Mouse (Mus musculus) testis, postnatal 10 days (tissue): ENCODE data around the gene Pianp.
A peak's percentile ranks its signal among the peaks of the same experiment; 100 is the strongest.

ENCODE experiments used
- DNase-seq: peaks from one replicate; pipeline ENCODE4 v3.0.0; 2021; ENCODE audit warnings: low spot score

Pianp gene

DNA sequence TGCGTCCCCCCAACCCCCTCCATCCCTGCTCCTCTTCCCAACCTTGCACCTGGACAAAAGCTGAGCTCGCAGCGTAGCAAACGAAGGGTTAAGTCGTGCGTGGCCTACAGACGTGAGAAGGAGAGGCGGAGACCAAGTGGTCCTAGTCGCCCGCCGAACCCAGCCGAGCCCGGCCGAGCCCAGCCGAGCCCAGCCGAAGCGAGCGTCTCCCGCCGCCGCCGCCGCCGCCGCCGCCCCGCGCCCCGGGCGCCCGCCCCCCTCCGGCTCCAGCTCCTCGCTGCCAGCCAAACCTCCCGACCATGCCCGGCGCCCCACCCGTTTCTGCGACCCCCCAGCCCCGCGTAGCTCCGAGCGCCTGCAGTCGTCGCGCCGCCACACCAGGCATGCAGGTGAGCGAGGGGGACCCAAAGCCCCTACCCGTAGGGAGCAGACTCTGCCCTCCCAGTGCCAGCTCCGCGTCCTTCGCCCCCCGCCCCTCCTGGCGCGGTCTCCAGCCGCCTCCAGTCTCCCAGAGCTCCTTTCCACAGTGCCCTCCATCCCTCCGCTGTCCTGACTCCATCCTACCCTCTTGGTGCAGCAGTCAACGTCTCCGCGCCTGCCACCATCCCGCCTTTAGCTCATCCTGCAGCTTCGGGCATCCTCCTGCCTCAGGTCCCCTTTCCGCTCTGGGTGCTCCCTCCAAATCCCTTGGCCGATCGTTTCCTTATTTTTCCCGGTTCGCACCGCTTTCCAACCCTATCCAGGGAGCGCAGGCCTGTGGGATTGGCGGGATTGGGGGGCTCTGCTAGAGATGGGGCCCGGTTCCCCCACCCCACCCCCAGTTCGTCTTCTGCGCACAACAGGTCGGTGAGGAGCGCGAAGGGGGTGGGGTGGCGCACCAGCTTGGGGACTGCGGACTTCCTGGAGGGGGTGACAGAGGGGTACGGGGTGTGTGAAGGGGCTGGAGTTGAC, at the start of gene Pianp:
Gene Pianp, plus strand, starts transcription at position 144 of the 951 bp plus-strand sequence.
- peak; percentile 92 for DNase-seq

DNA sequence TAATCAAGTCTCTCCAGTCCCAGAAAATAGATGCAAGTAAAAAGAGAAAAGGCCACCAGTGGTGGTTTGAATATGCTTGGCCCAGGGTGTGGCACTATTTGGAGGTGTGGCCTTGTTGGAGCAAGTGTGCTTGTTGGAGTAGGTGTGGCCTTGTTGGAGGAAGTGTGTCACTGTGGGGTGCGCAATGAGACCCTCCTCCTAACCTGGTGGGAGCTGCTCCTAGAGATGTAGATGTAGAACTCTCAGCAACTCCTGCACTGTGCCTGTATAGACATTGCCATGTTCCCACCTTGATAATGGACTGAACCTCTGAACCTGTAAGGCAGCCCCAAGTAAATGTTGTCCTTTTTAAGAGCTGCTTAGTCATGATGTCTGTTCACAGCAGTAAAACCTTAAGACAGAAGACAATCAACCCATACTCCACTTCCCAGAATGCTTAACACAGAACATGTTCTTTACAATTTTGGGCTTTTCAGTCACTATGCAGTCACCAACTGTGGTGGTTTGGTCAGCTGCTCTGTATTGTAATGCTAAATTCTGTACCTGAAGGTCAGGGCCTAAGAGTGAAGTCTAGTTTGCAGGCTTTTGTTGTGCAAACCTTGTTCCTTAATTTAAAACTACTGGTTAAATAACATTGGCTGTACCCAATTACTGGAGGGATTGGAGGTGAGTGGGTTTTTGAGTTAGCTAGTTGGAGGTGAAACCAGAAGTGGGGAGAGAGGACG, 42.3 kb upstream of the Pianp start:
- no peak for DNase-seq

GRCm38 (mm10) chr6:124955212-124955611, 41.3 kb upstream of the Pianp start:
- no peak for DNase-seq

DNA sequence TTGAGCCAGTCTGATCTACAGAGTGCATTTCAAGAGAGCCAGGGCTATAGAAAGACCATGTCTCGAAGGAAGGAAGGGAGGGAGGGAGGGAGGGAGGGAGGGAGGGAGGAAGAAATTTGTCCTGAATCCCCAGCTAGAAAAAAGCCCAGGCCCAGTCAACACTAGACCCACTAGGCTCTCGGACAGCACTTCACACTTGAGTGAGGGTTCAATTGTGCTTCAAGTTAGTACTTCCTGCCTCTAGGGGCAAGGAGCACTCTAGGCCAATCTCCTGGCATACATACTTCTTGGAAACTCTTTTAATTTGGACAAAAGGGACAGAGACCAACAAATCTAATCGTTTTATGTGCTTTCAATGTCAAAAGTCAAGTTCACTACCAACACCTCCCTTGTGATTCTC, 38.4 kb upstream of the Pianp start:
- no peak for DNase-seq

- no peak for DNase-seq
Observed at GRCm38 (mm10) chr6:124959960-124960359, 36.5 kb upstream of the Pianp start.

- DNase-seq = no peak
Observed at GRCm38 (mm10) chr6:124961021-124961420, 35.5 kb upstream of the Pianp start.

DNA sequence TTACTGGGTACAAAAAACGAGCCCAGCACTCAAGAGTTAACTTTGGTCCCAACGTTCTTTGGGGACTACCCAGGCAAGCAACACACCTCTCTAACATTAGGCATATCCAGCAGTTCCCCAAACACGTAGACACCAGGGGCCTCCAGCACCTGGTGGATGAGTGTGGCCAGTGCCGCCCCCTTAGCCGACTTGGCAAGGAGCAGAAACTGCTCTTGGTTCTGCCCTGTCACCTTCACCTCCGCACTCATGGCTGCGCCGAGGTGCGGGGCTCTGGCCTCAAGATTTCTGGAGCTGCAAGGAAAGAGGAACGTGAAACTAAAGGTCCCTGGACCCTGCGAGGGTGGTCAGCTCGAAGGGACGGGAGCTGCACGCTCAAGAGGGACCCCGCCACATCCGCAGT, 31.9 kb upstream of the Pianp start:
- no peak for DNase-seq

- DNase-seq = peak; percentile 96
Observed at GRCm38 (mm10) chr6:124965088-124965719, 31.3 kb upstream of the Pianp start, which contains the start of gene Cops7a. Gene Cops7a (minus strand): TSS chr6:124965538.

DNA sequence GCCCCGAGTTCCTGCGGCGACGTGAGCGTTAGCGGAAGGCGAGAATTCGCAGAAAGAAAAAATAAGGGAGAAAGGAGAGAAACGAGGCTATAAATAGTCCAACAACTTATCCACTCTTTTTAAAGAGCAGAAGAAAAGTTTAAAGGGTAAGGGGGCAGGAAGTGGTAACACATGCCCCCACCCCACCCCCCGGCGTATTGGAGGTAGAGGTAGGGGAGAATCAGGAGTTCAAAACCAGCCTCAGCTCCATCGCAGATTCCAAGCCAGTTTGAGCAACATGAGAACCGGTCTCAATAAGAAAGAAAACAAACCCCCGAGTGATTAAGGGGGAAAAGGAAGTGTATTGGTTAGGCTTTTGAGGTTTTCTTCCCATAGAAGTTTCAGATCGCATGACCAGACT, 30.7 kb upstream of the Pianp start:
- DNase-seq = no peak

- peak; percentile 48 for DNase-seq
Observed at GRCm38 (mm10) chr6:124966466-124967118, 29.9 kb upstream of the Pianp start.

DNA sequence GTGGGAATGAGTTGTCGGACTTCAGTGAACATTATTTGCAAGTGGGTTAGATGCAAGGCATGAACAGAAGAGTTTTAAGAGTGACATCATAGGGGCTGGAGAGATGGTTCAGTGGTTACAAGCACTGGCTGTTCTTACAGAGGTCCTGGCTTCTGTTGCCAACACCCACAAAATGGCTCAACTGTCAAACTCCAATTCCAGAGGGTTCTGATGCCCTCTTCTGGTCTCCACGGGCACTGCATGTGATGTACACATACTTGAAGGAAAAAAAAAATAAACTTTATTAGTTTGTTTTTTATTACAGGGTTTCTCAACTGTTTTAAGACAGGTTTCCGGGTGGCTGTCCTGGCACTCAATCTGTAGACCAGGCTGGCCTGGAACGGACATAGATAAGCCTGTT, 28.7 kb upstream of the Pianp start:
- peak; percentile 74 for DNase-seq

DNA sequence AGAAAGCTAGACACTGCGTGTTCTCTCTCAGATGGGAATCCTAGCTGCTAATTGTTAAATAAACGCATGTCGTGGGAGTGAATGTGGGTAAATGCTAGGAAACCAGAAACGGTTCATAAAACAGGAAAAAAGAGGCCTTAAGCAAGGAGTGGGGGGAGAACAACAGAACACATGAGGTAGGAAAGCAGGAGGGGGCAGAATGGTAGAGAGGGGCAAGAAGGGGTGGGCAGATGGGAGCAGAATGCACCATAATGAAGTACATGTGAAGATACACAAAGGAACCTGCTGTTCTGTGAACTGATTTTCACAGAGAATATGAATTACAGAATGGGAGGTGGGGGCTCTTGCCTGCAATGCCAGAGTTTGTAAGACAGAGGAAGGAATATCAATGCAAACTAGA, 4.3 kb upstream of the Pianp start:
- DNase-seq = no peak

GRCm38 (mm10) chr6:124993365-124993764, 3.1 kb upstream of the Pianp start:
- DNase-seq = no peak

DNA sequence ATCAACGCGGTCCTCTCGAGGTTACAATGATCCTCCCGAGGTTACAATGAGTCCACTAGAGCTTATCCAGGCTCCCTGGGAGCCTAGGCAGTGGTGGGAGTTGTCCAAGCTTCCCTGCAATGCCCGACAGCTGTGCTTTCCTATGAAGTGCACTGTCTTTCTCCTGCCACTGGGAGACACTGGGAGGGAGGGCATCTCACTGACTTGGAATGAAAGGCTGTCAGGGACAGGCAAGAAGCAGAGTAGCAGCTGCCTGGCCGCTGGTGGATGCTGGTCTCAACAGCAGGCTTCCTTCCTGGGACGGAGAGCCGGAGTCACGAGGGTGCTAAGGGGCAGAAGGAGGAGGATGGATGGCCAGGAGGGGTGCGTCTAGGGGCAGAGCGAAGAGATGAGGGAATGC, 2.6 kb upstream of the Pianp start:
- DNase-seq = no peak

DNA sequence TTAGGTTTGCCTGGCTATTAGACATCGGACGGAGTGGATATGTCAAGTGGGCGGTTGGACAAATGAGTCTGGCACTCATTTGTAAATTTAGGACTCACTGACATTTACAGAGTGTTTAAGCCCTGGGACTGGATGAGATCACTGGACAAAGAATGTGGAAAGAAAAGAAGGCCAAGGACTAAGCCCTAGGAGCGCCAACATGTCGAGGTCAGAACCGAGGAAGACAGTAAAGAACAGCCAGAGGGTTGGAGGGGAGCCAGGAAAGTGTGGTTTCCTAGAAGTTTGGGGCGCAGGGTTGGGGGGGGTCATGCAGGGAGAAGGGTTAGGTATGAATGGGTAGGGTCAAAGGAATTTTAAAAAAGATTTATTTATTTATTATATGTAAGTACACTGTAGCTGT, 1.2 kb upstream of the Pianp start:
- DNase-seq = no peak

DNA sequence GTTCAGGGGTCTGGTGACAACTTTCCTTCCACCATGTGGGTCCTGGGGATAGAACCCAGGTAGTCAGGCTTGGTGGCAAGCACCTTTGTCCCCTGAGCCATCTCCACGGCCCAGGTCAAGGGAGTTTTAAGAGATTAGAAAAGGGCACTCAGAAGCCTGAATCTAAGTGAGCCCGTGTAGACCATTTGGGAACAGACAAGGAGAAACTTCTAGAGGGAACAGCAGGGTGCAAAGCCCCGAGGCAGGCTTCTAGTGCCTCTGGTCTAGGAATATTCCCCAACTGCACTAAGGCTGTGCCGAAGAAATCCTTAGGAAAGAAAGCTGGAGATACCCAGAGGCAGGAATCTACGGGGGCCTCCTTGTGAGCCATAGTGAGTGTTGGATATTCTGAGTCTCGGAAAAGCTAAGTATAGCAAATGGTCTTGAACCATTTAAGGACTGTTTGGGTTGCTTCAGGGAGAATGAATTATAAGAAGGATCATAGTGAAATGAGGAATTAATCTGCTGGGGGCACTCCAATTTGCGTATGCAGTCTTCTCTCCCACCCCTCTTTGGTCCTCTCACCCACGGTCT, 577 bp upstream of the Pianp start:
- no peak for DNase-seq

- no peak for DNase-seq
Observed at GRCm38 (mm10) chr6:124998066-124998465, 1.6 kb downstream of the Pianp start.

DNA sequence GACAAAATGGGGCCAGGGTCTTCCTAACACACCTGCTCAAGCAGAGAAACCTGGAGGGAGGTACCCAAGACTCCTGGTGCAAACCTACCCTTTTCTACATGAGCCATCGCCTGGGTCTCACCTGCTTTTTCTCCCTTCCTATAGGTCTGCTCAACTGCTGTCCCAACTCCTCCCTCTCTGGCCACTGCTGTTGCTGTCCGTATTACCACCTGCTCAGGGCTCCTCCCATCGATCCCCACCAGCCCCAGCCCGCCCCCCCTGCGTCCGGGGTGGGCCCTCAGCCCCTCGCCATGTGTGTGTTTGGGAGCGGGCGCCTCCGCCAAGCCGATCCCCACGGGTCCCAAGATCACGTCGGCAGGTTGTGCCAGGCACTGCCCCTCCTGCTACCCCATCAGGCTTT, 2.6 kb downstream of the Pianp start:
- no peak for DNase-seq

- no peak for DNase-seq
Observed at GRCm38 (mm10) chr6:124999546-124999945, 3.1 kb downstream of the Pianp start.

DNA sequence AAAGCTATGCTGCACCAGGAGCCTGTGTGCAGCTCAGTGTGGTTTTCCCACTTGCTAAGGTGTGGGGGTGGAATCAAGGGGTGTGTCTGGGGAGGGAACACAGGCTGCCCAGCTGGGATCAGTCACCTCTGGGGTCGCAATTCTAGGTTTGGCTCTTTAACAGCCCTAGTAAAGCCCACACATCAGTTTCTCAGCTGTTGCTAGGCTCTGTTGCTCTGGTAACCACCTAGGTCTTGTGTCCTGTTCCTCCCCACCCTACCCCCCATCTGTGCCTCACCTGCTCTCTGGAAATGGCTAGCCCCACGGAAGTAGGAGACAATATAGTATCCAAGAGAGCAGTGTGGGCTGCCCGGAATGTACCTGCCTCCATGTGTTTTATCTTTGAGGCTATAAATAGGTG, 7.2 kb downstream of the Pianp start:
- DNase-seq = no peak

- no peak for DNase-seq
Observed at GRCm38 (mm10) chr6:125005086-125005485, 8.6 kb downstream of the Pianp start.

- DNase-seq = no peak
Observed at GRCm38 (mm10) chr6:125008060-125008459, 11.6 kb downstream of the Pianp start.
